Mouse (Mus musculus) intestine, postnatal 0 days (tissue): ENCODE results near the gene Rsph1. TPM values are rescaled to one million over a fixed set of nuclear protein-coding genes. Genes with fewer than 3 reads are reported as not detected.
A peak's percentile ranks its signal among the peaks of the same experiment; 100 is the strongest.

Experiments
- ATAC-seq: fragments of 200-750 bp; cut with Nextera tagmentation; 2 replicates; pipeline ENCODE4 v1.8.0; 2017; ENCODE audit warnings: mild to moderate bottlenecking, moderate TSS enrichment, moderate library complexity
- H3K27ac ChIP-seq: fragments of 300-500 bp; sonication (generic); 2 replicates; pipeline ENCODE4 v1.5.1; 2014; ENCODE audit warnings: mild to moderate bottlenecking, low read depth, low read length, moderate library complexity
- H3K27me3 ChIP-seq: fragments of 300-500 bp; sonication (generic); replicated peaks from 2 replicates; pipeline ENCODE4 v1.6.1; 2014; ENCODE audit warnings: low read length, mixed read lengths; ENCODE audit not compliant: control insufficient read depth, insufficient read depth
- H3K36me3 ChIP-seq: fragments of 300-500 bp; sonication (generic); 2 replicates; pipeline ENCODE4 v1.6.1; 2014; ENCODE audit warnings: mild to moderate bottlenecking, moderate library complexity; ENCODE audit not compliant: control insufficient read depth, insufficient read depth
- H3K4me1 ChIP-seq: fragments of 300-500 bp; sonication (generic); replicated peaks from 2 replicates; pipeline ENCODE4 v1.6.1; 2014; ENCODE audit warnings: antibody characterized with exemption, low read length, mixed read lengths; ENCODE audit not compliant: control insufficient read depth, insufficient read depth
- H3K4me2 ChIP-seq: fragments of 300-500 bp; sonication (generic); replicated peaks from 2 replicates; pipeline ENCODE4 v1.6.1; 2014; ENCODE audit warnings: low read depth, mild to moderate bottlenecking, moderate library complexity
- H3K4me3 ChIP-seq: fragments of 300-500 bp; sonication (generic); 2 replicates; pipeline ENCODE4 v1.5.1; 2014; ENCODE audit warnings: low read depth, low read length
- H3K9ac ChIP-seq: fragments of 300-500 bp; sonication (generic); 2 replicates; pipeline ENCODE4 v1.6.1; 2014; ENCODE audit warnings: mild to moderate bottlenecking, low read depth, low read length
- H3K9me3 ChIP-seq: fragments of 300-500 bp; sonication (generic); 2 replicates; pipeline ENCODE4 v1.6.1; 2016; ENCODE audit warnings: mixed run types; ENCODE audit not compliant: control insufficient read depth
- CTCF ChIP-seq: sonication (generic); IDR thresholded peaks from 2 replicates; pipeline ENCODE4 v1.5.1; 2016; ENCODE audit warnings: low read depth, mild to moderate bottlenecking, control low read depth, antibody characterized with exemption, moderate library complexity
- WGBS: fragments of 180-500 bp; shearing (Covaris S2); extraction: QIAGEN DNeasy Blood & Tissue Kit; methylation state at CpG from one replicate; pipeline ENCODE4 v1.1.7; 2014; 5-methylcytosine and 5-hydroxymethylcytosine counted together
- polyA plus RNA-seq: library from polyadenylated mRNA; unstranded; fragments of >200 nt; fragmentation: Nextera tagmentation; extraction: Ambion mirVana; gene quantifications from 2 replicates; pipeline ENCODE4 v1.2.1, GENCODE M21; 2015

Rsph1 gene
- polyA plus RNA-seq, 1 experiment from 2014 or later, result 0.66 TPM

GRCm38 (mm10) chr17:31315046-31315792, 38.0 kb upstream of the Rsph1 start:
- H3K4me2 ChIP-seq, result no peak overlapping the region
- ATAC-seq, result no peak
- WGBS, result 41% methylated on average over 13 of the region's 13 CpGs
- H3K27me3 ChIP-seq, result no peaks in the 10 kb centered on the region
- H3K9me3 ChIP-seq, result no peaks in the 10 kb centered on the region
- H3K27ac ChIP-seq, result no peak overlapping the region
- peaks cover 10% of the 10 kb centered on the region; the same call in 1 of the 2 replicates for H3K36me3 ChIP-seq
- no peak for TF ChIP-seq CTCF
- peak overlapping the region; percentile 31; the same call in 1 of the 2 replicates for H3K9ac ChIP-seq
- no peak overlapping the region for H3K4me3 ChIP-seq
- H3K4me1 ChIP-seq, result 0 out of 2 replicates have a peak, but pooled peaks cover 5% of the 10 kb centered on the region

GRCm38 (mm10) chr17:31312648-31313047, 35.5 kb upstream of the Rsph1 start:
- Histone ChIP-seq H3K36me3 (peaks cover 10% of the 10 kb centered on the region; the same call in 1 of the 2 replicates), H3K9me3 (no peaks in the 10 kb centered on the region), H3K4me2 (no peak overlapping the region), H3K9ac (no peak overlapping the region), H3K4me3 (no peak overlapping the region), H3K27ac (no peak overlapping the region), H3K27me3 (no peaks in the 10 kb centered on the region), H3K4me1 (peaks cover 5% of the 10 kb centered on the region; the same call in 1 of the 2 replicates)
- TF ChIP-seq CTCF, result no peak
- peak; percentile 22; the same call in 1 of the 2 replicates for ATAC-seq
- 77% methylated on average over 10 of the region's 10 CpGs for WGBS

GRCm38 (mm10) chr17:31311047-31311446, 33.9 kb upstream of the Rsph1 start:
- peaks cover 5% of the 10 kb centered on the region; the same call in 1 of the 2 replicates for H3K4me1 ChIP-seq
- no peak overlapping the region for H3K27ac ChIP-seq
- 71% methylated on average over 9 of the region's 9 CpGs for WGBS
- no peak overlapping the region for H3K4me3 ChIP-seq
- no peak for ATAC-seq
- no peak overlapping the region for H3K9ac ChIP-seq
- no peak for TF ChIP-seq CTCF
- H3K4me2 ChIP-seq, result no peak overlapping the region
- H3K9me3 ChIP-seq, result no peaks in the 10 kb centered on the region
- H3K27me3 ChIP-seq, result no peaks in the 10 kb centered on the region
- peaks cover 5% of the 10 kb centered on the region; the same call in 1 of the 2 replicates for H3K36me3 ChIP-seq

DNA sequence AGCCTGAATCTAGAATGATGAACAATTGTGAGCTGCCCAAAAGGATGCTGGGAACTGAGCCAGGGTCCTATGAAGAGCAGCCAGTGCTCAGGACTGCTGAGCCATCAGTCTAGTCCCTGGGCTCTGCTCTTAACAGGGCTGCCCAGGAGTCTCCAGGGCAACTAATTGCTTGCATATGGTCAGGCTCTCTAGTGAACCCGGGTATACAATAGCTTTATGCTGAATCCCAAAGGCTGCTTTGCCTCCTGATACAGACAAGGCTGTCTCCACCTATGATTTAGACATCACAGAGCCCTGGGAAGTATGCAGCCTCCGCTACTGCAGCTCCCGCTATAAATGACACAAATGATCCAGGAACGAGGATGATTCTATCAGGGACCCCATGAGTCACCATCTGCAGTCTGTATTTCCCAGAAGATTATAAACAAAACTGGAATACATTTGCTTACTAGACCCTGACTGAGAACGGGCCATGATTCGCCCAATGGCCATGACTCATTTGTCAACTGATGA, 32.2 kb upstream of the Rsph1 start:
- Histone ChIP-seq H3K4me2 (no peak overlapping the region), H3K27ac (no peak overlapping the region), H3K9ac (no peak overlapping the region), H3K4me1 (peaks cover 9% of the 10 kb centered on the region), H3K27me3 (no peaks in the 10 kb centered on the region), H3K36me3 (peaks cover 3% of the 10 kb centered on the region), H3K4me3 (no peak overlapping the region), H3K9me3 (no peaks in the 10 kb centered on the region)
- WGBS, result 52% methylated on average over 6 of the region's 6 CpGs
- TF ChIP-seq CTCF, result peak; percentile 25; the same call in 1 of the 2 replicates
- ATAC-seq, result no peak

GRCm38 (mm10) chr17:31308291-31308816, 31.2 kb upstream of the Rsph1 start:
- H3K36me3 ChIP-seq, result no peaks in the 10 kb centered on the region; the same call in 1 of the 2 replicates
- no peak overlapping the region for H3K4me2 ChIP-seq
- no peak overlapping the region for H3K9ac ChIP-seq
- no peak overlapping the region for H3K4me3 ChIP-seq
- no peaks in the 10 kb centered on the region for H3K9me3 ChIP-seq
- H3K4me1 ChIP-seq, result peaks cover 11% of the 10 kb centered on the region
- H3K27ac ChIP-seq, result peak overlapping the region; percentile 52; the same call in 1 of the 2 replicates
- no peaks in the 10 kb centered on the region for H3K27me3 ChIP-seq
- ATAC-seq, result 0 out of 2 replicates have a peak, but pooled peaks have one; percentile 1
- TF ChIP-seq CTCF, result no peak
- 65% methylated on average over 7 of the region's 7 CpGs for WGBS

- Histone ChIP-seq H3K36me3 (no peaks in the 10 kb centered on the region; the same call in 1 of the 2 replicates), H3K4me2 (no peak overlapping the region), H3K9ac (no peak overlapping the region), H3K9me3 (no peaks in the 10 kb centered on the region), H3K27me3 (no peaks in the 10 kb centered on the region), H3K4me3 (no peak overlapping the region), H3K4me1 (peaks cover 11% of the 10 kb centered on the region), H3K27ac (peak overlapping the region; percentile 52; the same call in 1 of the 2 replicates)
- 53% methylated on average over 3 of the region's 3 CpGs for WGBS
- no peak for ATAC-seq
- TF ChIP-seq CTCF, result no peak
Measured at GRCm38 (mm10) chr17:31307756-31308155, 30.6 kb upstream of the Rsph1 start.
